Mouse (Mus musculus): ENCODE results near the gene Atp5f1.
A peak's percentile ranks its signal among the peaks of the same experiment; 100 is the strongest.
"Not testable (repeated sequence)": the region's sequence is repeated elsewhere in the genome, so short reads cannot be mapped to it uniquely, and the experiment has no call there.

Gene Atp5f1

DNA sequence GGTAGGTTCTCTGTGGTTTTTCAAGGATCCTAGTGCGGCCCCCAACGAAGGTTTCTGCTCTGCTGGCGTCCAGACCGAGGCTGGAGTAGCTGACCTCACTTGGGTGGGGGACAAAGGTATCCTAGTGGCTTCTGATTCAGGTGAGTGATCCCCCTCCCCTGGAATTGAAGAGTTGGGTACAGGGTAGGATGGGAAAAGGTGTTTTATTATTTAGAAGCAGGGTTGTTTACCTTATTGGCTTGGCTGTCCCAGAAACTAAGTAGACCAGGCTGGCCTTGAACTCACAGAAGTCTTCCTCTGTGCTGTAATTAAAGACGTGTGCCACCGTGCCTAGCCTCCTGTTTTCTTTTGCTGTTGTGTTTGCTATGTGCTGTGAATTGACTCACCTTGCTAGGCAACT is at the start of gene Atp5f1:
Gene Atp5f1 (minus strand): TSS at position 101 of the 400 bp plus-strand sequence.
- DNase-seq (ENCODE audit: low spot score in 2 of 2) = no peak

DNA sequence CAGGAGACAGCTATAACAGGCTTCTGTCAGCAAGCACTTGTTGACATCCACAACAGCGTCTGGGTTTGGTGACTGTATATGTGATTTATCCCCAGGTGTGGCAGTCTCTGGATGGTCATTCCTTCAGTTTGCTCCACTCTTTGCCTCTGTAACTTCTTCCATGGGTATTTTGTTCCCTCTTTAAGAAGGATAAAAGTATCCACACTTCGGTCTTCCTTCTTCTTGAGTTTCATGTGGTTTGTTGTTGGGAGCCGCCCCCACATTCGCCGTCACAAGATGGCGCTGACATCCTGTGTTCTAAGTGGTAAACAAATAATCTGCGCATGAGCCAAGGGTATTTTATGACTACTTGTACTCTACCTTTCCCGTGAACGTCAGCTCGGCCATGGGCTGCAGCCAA is 43.5 kb upstream of the Atp5f1 start:
- not testable (repeated sequence) for DNase-seq (ENCODE audit: low spot score in 2 of 2)

DNA sequence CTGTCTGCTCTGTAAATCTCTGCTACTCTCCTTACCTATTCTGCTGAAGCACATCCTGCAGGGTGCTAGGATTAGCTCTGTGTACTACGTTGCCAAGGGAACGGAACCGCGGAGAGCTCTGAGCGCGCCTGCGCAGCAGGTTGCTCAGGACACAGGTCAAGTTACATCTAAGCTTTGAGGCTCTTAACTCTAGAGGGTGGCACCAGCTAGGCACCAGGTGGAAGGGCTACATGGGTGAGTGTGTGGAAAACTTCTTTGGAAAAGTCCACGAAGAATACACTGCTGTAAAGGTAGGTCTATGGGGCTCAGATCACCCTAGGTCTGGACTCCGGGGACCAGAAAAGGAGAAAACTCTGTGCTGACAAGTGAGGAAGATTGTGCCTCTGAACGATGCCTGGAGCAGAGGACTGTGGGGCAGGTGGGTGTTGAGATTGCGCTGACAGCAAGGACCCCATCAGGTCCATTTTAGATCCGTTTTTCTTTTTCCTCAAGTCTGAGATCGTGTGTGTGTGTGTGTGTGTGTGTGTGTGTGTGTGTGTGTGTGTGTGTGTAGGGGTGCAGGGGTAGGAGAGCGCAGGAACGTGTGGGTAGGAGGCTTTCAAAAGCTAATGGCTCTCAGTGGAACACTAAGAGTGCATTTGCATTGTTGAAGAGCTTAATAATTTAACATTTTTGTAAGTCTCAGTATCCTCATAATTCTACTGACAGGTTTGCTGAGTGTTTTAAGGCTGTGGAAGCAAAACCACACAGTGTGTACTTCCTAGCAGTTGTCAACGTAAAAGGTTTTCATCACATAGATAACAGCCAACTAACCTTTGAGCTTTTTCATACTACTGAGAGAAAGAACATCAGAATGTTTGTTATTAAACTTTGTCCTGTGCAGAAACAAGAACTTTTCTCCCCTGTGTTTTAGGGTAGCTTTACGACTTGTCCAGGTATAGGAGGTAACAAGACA is 41.8 kb upstream of the Atp5f1 start:
- no peak for DNase-seq (ENCODE audit: low spot score in 2 of 2)

DNA sequence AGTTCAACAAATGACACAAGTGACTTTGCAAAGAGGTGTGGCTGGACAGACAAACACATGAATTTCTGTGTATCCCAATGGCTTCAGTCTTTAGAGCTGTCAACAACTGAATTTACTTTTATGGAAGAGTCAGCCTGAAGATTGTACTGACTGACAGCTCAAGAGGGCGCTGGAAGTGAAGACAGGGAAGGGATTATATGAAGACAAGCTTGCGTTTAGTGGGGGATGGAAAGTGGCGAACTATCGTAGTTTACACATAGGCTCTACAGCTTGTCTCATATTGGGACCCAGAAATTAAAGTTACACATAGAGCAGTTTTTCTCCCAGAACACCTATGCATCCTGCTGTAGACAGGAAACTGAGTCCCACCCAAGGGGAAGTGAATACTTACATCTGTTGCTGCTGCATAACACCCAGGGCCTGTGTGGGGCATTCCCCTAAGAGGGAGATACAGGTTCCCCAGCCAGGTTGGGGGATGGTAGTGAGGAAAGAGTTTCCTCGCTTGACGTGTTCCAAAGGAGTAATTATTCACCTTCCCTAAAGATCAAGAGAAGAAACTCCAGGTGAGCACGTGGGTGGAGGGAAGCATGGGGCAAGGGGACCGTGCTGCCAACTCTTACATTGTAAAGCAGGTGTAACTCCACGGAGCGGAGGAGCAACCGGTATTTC is 40.9 kb upstream of the Atp5f1 start:
- no peak for DNase-seq (ENCODE audit: low spot score in 2 of 2)

DNA sequence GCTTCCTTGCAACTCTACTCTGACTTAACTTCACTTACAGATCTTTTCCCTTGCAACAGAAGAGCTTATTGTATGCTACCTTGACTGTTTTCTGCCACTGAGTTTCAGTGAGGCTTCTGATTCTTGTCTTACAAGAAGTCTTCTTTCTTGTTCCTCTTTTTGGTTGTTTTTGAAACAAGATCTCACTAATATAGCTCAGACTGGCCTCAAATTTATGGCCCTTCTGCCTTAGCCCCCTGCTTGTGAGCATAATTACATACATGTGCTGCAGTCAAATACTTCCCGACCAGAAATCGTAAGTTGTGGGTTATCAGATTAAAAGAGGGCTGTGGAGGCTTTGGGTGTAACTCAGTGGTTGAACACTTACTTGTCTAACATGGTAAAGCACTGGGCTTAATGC is 34.8 kb upstream of the Atp5f1 start:
- DNase-seq (ENCODE audit: low spot score in 2 of 2) = no peak

DNA sequence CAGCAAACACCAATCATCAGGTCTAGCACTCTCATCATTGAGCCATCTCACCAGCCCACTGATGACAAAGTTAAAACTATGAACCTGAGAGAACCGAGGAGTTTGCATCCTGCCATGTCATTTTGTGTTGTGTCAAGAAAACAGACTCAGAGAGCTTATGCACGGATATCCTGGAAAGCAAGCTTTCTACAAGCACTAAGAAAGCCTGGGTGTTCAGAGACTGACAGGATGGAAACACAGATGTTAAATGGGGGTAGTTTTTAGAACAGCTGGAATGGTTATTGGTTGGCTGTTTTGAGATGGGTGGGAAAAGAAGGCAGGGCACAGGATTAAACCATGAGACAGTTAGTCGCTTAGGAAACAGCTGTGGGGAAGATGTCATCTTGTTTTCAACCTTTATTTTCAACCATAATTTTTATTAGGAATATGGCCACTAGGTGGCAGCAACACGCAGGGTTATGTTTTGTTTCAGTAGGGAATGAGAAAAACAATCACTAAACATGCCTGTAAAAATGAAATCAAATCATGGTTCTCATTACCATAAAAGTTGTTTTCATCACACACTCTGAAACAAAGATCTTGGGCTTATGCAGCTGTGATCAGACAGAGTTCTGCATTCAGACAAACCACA is 31.9 kb upstream of the Atp5f1 start:
- peak in 1 of 2 experiments; percentile 18 for DNase-seq (ENCODE audit: low spot score in 2 of 2)

DNA sequence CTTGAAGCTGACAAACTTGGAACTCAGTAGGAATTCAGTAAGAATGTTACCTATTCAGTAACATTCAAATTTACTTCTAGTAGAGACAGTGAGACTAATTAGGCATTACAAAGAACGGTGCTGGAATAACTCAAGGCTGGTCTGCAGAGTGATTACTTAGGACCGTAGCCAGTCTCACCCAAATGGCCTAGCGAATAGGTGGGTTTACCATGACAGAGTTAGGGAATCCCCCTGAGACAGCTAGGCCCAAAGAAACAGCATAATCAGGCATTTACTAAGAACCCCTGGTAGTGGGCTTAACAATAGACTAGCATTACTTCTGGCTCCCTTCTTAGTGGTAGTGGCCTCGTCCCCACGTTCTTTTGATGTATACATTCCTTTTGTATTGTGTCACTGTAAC is 29.7 kb upstream of the Atp5f1 start:
- not testable (repeated sequence) for DNase-seq (ENCODE audit: low spot score in 2 of 2)

DNA sequence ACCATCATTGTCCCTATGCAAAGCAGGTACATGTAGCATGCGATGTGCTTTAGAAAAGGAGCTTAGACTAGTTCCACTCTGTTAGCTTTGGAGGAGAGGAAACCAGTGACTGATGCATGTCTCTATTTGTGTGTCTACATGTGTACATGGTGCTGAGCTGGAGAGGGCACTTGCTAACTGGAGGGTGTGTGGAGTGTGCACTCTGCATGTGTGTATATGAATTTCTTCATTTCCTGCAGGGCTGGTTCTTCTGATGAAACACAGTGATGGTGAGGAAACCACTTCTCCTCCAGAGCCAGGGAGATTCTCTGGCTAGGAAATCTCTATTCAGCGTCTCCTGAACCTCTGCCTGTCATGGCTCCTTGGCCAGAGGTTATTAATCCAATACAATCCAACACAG is 14.3 kb upstream of the Atp5f1 start:
- no peak for DNase-seq (ENCODE audit: low spot score in 2 of 2)

DNA sequence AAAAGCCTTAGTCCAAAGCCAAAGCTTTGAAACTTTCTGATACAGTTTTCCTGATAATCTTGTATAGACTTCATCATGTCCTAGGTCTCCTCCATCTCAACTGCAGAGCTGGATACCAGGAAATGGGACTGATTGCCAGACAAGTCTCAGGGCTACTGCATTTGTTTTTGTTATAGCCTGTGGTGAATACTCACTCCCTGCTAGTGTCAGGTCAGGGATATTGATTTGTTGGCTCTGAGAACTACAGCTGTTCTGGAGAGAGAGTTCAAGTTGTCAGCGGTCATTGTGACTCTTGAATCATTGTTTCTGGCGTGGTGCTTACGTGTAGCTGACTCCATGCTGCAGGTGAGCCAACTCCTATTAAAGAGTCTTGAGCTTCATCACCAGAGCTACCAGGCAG is 13.5 kb upstream of the Atp5f1 start, which contains the start of gene Ovgp1:
Gene Ovgp1 (plus strand): TSS at position 301 of the 400 bp plus-strand sequence.
- no peak for DNase-seq (ENCODE audit: low spot score in 2 of 2)

DNA sequence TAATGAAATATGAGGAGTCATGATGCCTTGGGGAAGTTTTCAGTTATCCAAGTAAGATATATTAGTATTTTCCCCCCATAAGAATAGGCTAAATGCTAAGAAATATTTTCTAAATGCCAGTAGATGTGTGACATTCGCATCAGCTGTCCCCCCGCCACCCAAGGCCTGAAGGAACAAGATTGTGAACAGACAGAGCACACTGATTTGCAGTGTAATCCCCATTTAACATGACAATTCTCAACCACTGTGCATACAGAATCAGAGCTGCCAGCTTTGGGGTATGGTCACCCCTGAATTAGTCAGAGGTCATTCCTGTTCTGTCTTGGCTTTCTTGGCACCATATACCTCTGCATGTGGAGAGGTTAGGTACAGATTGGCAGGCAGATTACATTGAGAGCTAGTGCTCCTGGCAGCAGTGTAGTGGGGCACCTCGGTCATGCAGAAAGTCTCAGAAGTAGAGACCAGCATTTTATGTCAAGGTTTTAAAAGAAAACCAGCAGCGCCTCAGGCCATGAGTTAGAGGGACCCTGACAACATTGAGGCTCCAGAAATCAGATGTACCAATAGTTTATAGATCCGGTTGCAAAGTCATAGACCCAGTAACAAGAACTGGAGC is 12.0 kb upstream of the Atp5f1 start:
- DNase-seq (ENCODE audit: low spot score in 2 of 2) = no peak

DNA sequence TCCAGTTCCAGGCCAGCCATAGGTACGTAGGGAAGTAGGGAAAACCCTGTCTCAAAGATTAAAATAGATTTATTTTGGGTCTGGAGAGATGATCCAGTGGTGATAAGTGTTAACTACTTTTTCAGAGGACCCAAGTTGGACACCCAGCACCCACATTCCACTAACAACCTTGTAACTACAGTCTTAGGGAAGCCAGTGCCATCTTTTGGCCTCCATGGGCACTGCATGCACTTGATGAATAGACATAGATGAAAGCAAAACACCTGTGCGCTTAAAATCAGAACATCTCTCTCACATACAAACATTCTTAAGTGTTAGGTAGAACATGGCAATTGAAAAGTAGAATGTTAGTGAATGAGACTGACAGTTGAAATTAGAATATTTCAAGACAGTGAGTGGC is 801 bp upstream of the Atp5f1 start:
- DNase-seq (ENCODE audit: low spot score in 2 of 2) = no peak

DNA sequence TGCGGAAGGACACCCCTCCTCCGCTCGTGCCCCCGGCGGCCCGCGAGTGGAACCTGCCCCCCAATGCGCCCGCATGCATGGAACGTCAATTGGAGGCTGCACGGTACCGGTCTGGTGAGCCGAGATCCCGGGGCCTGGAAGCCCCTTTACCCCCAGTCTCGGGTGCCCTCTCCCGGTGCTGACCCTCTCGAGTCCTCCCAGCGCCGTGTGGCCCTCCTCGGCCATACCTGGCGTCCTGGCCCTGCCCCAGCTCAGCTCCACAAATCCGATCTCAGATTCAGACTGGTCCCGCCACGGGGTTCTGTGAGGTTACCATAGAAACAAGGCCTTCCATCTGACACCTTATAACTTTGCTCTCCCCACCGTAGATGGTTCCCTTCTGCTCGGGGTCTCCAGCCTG is 314 bp downstream of the Atp5f1 start:
- DNase-seq (ENCODE audit: low spot score in 2 of 2) = no peak

DNA sequence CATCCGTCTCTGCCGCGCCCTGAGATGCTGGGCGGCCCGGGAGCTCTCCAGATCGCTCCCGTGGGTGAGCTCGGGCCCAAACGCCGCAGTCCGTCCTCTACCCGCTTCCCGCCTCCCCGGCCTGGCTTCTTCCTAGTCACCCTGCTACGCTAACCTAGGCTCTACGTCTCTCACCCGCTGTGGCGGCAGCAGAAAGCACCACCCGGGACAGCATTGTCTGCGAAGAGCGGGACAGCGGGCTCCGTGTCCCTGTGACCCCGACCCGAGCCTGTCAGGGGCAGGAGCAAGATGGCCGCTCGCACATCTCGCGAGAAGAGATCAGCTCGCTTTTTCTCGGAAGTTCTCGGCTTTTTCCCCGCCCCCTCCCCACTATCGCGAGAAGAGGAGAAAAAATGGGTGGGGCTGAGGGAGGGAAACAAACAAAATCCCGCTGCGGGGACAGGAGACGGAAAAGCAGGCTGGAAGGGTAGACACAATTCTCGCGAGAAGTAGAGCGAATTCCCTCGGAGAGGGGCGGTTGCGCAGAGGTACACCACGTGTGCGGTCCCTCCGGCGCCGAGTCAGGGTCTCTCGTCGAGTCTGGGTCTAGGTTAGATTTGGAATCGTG is 822 bp downstream of the Atp5f1 start, which contains the start of gene Wdr77:
Gene Wdr77 (plus strand): TSS at position 396 of the 607 bp plus-strand sequence.
- DNase-seq (ENCODE audit: low spot score in 2 of 2) = peak; percentile 94 to 96

DNA sequence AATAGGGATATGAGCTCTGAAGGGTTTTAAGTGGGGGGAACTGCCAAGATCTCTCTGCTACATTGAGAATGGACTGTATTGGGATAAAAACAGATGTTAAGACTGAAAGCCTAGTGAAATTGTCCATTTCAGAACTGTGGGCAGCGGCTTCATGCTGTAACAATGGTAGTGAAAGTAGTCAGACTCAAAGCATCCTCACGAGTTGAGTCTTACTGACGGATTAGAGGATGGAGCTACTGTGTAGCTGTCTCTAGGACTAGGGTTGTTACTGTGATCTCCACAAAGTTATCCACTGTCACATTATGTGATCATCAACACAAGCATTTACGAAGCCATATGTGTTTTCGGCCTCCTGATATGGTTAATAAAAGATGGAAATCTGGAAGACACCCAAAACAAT is 1.7 kb downstream of the Atp5f1 start:
- no peak for DNase-seq (ENCODE audit: low spot score in 2 of 2)

DNA sequence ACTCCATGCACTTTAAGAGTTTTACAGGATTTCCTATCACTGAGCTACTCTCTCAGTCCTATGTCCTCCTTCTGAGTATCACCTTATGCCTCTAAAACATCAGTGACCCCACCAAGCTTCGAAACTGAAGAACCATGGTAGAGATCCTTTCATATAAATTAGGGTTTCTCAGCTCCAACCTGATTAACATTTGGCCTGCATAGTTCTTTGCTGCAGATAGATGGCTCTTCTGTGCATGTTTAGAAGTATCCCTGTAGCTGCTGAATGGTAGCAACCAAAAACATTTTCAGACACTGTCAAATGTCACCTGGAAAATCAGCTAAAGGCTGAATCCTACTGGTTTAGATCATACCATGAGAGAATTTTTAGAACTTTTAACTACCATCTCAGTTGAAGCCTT is 2.7 kb downstream of the Atp5f1 start:
- no peak for DNase-seq (ENCODE audit: low spot score in 2 of 2)

DNA sequence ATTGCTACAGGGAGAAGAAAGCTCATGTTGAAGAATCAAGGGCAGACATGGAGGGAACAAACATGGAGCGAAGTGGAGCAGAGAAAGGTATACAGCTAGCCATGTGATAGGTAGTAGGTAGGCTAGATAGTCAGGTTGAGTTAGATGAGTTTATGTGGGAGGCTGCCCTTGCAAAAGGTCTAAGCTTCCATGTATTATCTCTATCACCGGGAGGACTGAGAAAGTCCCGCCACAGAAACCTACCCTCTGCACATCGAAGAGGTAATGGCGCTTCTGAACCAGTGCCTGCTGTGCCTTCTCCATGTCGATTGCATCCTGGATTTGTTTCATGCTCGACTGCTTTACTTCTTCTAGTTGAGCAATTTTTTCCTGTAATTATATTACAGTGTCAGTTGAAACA is 8.6 kb downstream of the Atp5f1 start:
- DNase-seq (ENCODE audit: low spot score in 2 of 2) = no peak

DNA sequence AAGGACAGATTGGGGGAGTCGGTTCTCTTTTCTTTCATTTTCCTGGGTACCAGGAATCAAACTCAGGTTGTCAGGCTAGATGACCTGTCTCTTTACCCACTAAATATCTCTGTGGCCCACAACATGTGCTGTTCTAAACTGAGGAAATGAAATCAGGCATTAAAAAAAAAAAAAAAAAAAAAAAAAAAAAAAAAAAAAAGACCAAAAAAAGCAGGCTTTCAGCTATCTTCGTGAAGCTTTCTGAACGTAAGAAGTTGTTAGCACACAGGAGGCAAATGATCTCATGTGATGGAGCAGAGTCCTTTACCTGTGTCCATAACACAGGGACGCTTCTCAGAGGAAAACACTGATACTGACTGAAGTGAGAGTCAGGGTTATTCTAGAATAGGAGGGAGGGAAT is 23.8 kb downstream of the Atp5f1 start:
- DNase-seq (ENCODE audit: low spot score in 2 of 2) = no peak

DNA sequence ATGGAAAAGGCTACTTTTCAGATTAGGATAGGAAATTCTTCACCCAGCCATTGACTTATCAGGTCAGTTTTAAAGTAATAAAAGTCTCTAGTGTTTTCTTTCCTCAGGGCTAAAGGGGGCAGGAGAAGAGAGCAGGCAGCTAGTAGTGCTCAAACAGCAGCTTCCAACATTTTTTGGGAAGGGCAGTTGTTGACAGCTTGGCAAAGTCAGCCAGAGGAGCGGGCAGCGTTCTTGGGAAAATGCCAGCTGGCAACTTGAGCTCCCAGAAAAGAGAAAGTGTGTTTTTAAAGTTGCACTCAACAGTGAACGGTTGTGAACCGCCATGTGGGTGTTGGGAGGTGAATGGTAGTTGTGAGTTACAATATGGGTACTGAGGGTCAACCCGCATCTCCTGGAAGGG is 24.9 kb downstream of the Atp5f1 start:
- DNase-seq (ENCODE audit: low spot score in 2 of 2) = no peak

DNA sequence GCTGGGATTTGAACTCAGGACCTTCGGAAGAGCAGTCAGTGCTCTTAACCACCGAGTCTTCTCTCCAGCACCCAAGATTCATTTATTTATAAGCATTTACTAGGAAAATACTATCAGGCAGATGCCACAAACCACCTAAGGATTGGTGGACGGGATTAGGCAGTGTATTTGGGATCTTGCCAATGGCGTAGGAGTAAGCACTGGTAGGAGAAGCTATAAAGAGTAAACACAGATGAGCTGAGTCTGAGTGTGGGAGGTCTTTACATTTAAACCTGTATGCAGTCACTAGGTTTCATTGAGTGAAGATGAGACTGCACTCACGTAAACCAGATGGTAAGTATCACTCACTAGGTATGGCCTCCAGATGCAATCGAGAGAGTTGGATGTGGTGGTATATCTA is 26.0 kb downstream of the Atp5f1 start:
- DNase-seq (ENCODE audit: low spot score in 2 of 2) = no peak

DNA sequence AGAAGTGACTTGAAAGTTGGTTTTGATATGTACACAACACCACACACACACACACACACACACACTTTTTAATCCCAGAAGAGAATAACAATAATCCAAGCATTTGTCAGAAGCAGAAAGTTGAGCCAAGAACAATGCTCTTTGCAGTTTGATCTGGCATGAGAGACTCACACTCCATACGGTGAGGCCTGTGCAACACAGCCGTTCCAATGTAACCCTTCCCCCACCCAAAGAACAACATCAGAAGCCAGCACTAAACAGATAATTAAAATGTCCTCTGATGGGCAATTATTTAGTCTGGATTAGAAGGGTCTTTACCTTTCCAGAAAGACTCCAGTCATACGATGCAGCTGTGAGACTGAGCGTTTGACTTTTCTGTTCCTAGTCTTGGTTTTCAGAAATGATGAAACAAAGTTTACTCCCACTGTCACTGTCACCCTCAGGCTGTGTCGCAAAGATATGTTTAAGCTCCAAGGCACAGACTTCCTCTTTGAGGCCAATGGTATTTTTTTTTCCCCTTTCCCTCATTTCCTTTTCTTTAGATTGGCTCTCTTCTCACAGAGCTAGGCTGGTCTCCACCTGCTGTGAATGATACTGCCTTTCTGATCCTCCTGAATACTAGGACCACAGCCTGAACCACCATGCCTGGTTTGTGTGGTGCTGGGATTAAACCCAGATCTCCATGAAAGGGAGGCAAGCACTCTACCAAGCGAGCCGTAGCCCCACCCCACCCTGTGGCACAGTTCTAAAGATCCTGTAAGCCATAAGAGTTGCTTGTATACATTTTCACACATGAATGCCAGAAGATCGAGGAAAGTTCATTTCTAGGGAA is 27.4 kb downstream of the Atp5f1 start, which contains the start of gene I830077J02Rik:
Gene I830077J02Rik (minus strand): TSS at position 425 of the 832 bp plus-strand sequence.
- DNase-seq (ENCODE audit: low spot score in 2 of 2) = no peak

Data from urinary bladder, adult 18-20 months (tissue).